Mouse (Mus musculus) olfactory bulb, adult 2 months (tissue): ENCODE results near the gene Tesk1.

Experiments used
- CTCF ChIP-seq: fragments of 200-500 bp; IDR thresholded peaks from 2 replicates; pipeline ENCODE4 v1.5.1; 2012; ENCODE audit warnings: low read depth, mild to moderate bottlenecking, low read length, moderate library complexity; ENCODE audit not compliant: insufficient read depth
- POLR2A ChIP-seq: fragments of 200-500 bp; IDR thresholded peaks from 2 replicates; pipeline ENCODE4 v1.6.1; 2012; ENCODE audit warnings: mild to moderate bottlenecking, low read depth, low read length, moderate library complexity; ENCODE audit not compliant: insufficient read depth

DNA sequence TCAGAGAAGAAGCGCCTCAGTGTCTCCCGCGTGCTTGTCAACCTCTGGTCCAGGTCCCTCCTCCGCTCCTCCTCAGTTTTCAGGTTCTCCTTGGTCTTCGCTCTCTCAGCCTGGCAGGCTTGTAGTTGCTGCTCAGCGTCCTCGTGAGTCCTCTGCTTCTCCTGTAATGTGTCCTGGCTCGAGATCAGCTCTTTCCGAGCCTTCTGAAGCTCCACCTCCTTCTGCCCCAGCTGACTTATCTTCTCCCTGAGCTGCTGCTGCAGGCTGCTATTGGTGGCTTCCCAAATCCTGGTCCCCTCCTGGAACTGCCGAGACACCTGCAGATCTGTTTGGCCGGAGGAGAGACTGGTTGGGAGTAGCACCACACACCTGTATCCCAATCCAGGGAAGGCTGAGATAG, 10.6 kb downstream of the Tesk1 start:
- TF ChIP-seq CTCF (no peak), POLR2A (no peak)
